Mouse (Mus musculus) activated CD4-positive, CD25-positive, alpha-beta regulatory T cell, adult 4 months (primary cell): ENCODE measurements around the gene Shf. TPM values are rescaled to one million over a fixed set of nuclear protein-coding genes. Genes with fewer than 3 reads are reported as not detected.
"Not testable (repeated sequence)": the region's sequence is repeated elsewhere in the genome, so short reads cannot be mapped to it uniquely, and the experiment has no call there.

Experiments
- ATAC-seq: one replicate; pipeline ENCODE4 v1.8.0; 2017
- polyA plus RNA-seq, 2 experiments: library from polyadenylated mRNA; unstranded; fragments of 100-300 nt; shearing (Covaris generic); gene quantifications; one replicate each; pipeline ENCODE4 v1.2.1; 2017

Shf gene
- under 1 TPM in 1 of 2 experiments, not detected in 1; 0.33 TPM for polyA plus RNA-seq

DNA sequence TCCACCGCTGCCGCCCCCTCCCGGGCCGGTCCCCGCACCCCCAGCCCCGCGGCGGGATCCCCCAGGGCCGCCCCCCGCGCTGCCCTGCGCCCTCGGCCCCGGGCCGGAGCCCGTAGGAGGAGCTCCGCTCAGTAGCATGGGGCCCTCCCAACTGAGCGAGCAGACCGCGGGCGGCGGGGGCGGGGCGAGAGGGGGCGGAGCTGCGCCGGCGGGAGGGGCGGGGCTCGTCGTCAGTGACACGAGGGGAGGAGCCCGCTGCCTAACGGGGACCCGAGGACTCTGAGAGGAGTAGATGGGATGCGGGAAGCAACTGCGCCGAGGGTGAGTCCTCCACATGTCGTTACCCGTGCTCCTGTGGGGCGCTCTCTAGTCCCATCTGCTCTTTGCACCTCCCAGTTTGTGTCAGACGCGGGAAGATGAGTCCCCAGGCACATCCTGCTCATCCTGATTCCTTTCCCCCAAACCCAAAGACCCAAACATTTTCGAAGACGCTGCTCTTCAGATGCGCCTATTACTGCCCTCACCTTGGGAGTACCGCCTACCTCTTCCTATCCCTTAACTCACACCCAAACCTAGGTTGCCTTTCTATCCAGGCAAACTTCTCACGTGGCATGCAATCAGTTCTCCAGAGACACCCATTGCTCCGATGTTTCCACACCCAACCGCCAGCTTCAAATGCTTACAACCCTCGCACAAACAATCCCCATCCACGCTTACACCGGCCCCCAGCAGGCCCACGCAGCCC, at the start of gene Shf:
TSS of gene Shf (minus strand) at position 168 of the 745 bp plus-strand sequence.
- peak; percentile 81 for ATAC-seq

GRCm38 (mm10) chr2:122408928-122409327, 40.0 kb upstream of the Shf start:
- ATAC-seq: no peak

- no peak for ATAC-seq
Observed at GRCm38 (mm10) chr2:122407607-122408006, 38.6 kb upstream of the Shf start.

DNA sequence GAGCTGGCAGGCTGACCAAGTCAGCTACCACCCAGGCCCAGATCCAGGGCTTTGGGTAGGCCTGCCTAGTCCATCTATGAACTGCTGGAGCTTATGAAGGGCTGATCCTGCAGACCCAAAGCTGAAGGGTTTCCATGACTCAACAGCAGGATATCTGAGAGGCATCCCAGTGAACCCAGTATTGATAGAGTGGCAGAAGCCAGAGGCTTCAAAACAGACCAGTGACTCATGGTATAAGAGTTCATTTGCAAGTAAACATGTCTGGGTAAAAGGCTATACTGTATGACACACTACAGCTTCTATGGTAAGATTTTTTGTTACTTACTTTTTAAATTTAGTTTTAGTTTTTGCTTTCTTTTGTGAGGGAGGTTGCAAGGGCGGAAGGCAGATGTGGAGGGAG, 27.2 kb upstream of the Shf start:
- no peak for ATAC-seq

DNA sequence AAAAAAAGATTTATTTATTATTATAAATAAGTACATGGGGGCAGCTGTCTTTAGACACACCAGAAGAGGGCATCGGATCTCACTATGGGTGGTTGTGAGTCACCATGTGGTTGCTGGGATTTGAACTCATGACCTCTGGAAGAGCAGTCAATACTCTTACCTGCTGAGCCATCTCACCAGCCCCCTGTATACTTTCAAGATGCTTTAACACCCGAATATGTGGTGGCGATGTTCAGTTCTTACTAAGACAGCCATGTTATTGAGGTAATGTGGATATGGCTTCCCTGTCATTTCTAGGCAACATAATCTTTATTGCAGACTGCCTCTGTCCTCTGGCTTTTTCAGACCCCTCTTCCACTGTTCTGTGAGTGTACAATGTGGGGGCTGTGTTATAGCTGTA, 18.2 kb upstream of the Shf start:
- ATAC-seq: not testable (repeated sequence)

DNA sequence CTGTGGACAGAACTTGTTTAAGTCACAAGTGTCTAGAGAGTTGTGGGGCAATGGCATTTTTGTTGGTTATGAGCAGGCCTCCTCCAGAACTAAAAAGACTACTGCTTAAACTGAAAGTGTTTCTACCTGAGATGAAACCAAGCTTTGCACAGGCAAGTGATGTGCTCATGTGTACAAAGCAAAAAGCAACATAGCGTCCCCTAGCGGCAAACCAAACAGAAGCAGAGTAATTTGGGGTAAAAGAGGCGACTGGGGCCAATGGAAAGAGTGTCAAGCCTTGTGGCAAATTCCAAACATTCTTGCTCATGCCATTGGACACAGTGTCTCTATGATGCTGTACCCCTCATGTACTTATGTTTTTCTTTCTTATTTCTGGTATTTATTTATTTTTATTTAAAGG, 16.1 kb upstream of the Shf start:
- no peak for ATAC-seq

GRCm38 (mm10) chr2:122382121-122382520, 13.2 kb upstream of the Shf start:
- no peak for ATAC-seq

- ATAC-seq: no peak
Observed at GRCm38 (mm10) chr2:122381329-122382103, 12.6 kb upstream of the Shf start.

- no peak for ATAC-seq
Observed at GRCm38 (mm10) chr2:122380768-122381311, 11.9 kb upstream of the Shf start.

DNA sequence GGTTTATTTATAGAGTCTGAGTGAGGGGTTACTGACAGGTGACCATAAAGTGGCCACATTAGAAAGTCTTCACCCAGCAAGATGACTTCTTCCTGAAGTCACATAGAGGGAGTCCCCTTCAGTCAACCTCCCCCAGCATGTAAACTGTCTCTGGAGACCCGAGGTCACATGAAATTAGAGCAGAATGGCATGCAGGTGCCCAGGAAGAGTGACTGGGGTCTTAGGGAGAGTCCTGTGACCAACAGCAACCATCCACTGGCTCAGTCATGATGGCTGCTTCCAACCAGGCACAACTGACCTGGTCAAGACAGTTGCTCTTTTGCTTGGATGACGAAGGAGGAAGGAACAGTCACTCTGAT, 10.3 kb upstream of the Shf start:
- ATAC-seq: no peak

GRCm38 (mm10) chr2:122378421-122379291, 9.7 kb upstream of the Shf start:
- no peak for ATAC-seq

DNA sequence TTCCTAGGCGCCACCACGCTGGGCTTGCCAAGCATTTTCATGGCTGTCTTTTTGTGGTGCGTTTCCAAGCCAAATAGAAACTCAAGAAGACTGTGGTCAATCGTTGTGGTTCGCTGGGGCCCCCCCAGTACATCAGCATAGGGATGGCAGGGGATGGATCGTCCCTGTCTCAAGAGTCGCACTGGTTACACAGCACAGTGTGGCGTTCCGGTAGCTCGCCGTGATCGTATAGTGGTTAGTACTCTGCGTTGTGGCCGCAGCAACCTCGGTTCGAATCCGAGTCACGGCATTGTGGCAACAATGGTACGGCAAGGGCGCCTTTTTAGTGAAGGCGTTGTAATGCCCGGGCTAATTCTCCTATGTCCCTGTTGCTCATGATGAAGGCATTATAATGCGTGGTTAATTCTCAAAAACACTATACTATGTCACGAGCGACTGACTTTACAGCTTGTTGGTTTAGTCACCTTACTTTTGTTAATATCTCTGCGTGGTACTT, 8.8 kb upstream of the Shf start:
- ATAC-seq: peak; percentile 26

DNA sequence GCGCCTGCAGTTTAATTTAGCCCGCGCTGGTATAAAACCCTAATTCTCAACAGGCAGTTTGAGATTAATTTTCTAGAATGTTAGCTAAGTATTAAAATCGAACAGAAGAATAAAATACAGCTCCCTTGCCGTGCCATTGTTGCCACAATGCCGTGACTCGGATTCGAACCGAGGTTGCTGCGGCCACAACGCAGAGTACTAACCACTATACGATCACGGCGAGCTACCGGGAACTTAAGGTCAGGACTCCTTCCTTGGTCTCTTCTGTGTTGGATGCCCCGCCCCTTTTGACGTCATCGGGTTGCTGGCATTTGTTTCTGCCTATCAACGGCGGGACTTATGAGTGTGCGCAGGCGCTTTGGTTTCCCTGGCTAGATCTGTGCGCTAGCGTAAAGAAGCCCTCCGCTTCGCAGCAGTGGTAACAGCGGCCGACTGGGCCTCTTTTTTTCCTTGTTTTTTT, 8.3 kb upstream of the Shf start:
- peak; percentile 65 for ATAC-seq

GRCm38 (mm10) chr2:122376041-122376561, 7.1 kb upstream of the Shf start:
- peak; percentile 3 for ATAC-seq

DNA sequence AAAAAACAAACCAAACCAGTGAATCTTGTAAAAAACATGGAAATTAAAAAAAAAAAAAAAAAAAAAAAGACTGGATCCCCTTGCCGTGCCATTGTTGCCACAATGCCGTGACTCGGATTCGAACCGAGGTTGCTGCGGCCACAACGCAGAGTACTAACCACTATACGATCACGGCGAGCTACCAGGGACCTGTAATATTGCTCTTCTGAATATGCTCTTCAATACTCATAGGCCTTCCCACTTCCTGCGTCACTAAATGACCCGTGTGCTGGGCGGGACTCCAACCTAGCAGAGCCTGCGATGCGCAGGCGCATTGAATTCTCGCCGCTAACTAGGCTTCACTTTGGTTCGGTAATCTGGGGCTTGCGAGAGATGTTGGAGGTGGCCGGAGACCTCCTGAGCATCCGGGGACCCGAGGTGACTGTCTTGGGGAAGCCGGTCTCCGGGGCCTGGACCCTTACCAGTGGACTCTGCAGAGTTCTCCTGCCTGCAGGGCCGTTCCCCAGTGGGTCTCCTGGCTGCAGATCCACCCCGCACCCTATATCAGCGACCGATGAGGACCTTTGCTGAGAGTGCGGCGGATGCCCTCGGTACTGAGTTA, 6.5 kb upstream of the Shf start:
- peak; percentile 65 for ATAC-seq

DNA sequence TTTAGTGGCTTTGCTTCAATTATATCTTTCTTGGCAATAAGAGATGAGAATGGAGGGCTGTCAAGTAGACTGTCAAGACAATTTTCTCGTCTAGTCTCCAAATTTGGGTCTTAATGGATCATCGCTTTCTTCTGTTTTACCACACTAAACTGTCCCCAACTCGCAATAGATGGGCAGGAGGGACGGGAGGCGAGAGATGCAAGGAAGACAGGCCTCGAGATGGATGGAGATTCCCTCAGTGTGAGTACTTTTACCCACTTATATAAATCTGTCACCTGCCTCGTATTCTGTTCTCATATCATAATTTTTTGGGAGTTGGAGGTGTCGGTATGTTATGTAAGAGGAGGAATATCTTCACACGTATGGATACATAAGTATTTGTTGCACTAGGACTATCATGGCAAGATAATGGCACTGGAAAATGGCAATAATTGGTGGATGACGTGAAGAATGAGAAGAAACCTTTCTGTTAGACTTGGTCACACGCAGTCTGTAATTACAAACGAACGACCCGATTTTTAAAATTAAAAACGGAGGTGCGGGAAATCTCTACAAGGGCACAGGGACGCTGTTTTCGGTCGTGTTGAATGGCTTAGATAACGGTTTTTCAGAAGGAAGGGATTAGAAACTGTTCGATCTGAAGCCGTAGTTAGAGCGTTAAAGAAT, 5.8 kb upstream of the Shf start:
- ATAC-seq: no peak

DNA sequence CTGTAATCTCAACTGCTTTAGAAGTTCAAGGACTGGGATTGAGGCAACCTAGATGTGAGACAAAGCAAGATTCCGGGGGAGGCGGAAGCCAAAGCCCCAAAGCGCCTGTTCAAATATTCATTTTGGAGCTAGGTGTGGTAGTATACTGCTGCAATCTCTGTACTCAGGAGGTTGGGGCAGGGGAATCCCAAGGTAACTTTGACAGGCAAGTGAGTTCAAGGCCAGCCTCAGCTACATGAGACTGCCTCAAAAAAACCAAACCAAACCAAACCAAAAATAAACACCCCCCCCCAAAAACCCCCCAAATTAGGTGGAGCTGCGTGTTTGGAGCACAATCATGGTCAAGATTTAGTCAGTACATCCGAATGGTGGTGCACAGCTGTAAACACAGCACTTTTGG, 5.0 kb upstream of the Shf start:
- ATAC-seq: no peak

DNA sequence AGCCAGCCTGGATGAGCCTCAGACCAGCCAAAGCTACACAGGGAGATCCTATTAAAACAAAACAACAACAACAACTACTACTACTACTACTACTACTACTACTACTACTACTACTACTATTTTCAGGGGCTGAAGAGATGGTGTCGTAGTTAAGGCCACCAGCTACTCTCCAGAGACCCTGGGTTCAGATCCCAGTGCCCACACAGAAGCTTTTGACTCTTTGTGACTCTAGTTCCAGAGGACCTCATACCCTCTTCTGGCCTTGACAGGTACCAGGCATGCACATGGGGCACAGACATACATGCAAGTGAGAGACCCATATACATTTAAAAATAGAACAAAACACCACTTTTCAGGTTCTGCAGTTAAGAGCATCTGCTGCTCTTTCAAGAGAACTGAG, 3.6 kb upstream of the Shf start:
- no peak for ATAC-seq

- no peak for ATAC-seq
Observed at GRCm38 (mm10) chr2:122372067-122372466, 3.1 kb upstream of the Shf start.

DNA sequence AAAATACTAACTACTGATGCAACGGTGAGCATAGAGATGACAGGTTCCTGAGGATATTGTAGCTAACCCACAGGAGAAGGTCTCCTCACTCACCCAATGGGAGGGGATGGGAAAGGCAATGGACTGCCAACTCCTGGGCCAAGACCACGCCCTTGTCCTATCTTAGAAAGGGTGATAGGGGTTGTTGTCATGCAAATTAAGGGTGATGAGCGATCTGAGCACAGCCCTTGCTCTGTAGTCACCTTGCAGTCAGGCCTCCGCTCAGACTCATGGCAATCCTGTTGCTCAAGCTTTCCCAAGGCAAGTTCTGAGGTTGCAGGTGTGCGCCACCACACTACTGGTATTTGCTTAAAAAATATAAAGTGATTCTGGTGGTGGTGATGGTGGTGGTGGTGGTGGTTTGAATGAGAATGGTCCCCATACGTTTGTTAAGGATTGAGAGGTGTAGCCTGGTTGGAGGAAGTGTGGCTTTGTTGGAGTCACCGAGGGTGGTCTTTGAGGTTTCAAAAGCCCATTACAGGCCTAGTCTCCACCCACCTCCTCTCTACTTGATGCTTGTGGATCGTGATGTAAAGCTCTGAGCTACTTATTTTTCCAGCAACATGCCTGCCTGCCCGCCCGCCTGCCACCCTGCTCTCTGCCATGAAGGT, 1.3 kb upstream of the Shf start:
- no peak for ATAC-seq
